Mouse (Mus musculus) common myeloid progenitor, adult 5-6 weeks (primary cell): Measurements from ENCODE around the gene Ccnt1. TPM values are rescaled to one million over a fixed set of nuclear protein-coding genes. Genes with fewer than 3 reads are reported as not detected.
"Not testable (repeated sequence)": the region's sequence is repeated elsewhere in the genome, so short reads cannot be mapped to it uniquely, and the experiment has no call there.

Experiments
- ATAC-seq: replicated peaks from 2 replicates; pipeline ENCODE4 v1.8.0; 2016; ENCODE audit warnings: low read depth, mild to moderate bottlenecking, moderate TSS enrichment, inconsistent platforms; ENCODE audit not compliant: poor library complexity, severe bottlenecking
- total RNA-seq: library from RNA; stranded (forward); fragments of 200-1000, 187-1606 nt; gene quantifications from 2 replicates; pipeline ENCODE4 v1.2.3, GENCODE M21; 2017

Gene Ccnt1
- total RNA-seq, 1 experiment from 2014 or later, result 74.4 TPM

- not testable (repeated sequence) for ATAC-seq
These were observed 57.0 kb downstream of the Ccnt1 start for GRCm38 (mm10) chr15:98513676-98514075.

- peak; percentile 37 for ATAC-seq
These were observed 57.9 kb downstream of the Ccnt1 start for GRCm38 (mm10) chr15:98512799-98513321.

GRCm38 (mm10) chr15:98512232-98512631 is 58.5 kb downstream of the Ccnt1 start:
- no peak for ATAC-seq

DNA sequence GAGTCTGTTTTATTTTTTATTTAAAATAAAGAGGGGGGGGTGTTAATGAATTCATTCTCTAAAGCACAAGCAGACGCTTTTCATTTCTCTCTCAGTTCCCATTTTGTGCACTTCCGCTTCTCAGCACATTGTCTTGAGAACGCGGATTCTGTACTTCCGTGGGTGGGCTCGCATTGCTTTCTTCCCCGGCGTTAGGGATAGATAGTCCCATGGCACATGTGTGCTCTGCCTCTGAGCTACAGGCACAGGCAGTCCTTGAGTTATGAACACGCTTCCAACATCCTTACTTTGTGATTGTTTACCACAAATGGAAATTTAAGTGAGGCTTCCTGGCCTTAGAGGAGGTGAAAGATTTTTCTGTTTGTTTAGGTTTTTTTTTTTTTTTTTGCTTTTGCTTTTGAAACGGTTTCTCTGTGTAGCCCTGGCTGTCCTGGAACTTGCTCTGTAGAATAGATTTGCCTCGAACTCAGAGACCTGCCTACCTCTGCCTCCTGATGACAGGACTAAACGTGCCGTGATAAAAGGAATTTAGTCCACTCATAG is 59.3 kb downstream of the Ccnt1 start:
- ATAC-seq, result peak; percentile 31

- ATAC-seq, result peak; percentile 64
These were observed 60.0 kb downstream of the Ccnt1 start for GRCm38 (mm10) chr15:98510438-98511385.

- ATAC-seq, result no peak
These were observed 61.3 kb downstream of the Ccnt1 start for GRCm38 (mm10) chr15:98509387-98509786.

- no peak for ATAC-seq
These were observed 63.4 kb downstream of the Ccnt1 start for GRCm38 (mm10) chr15:98507321-98507720.

DNA sequence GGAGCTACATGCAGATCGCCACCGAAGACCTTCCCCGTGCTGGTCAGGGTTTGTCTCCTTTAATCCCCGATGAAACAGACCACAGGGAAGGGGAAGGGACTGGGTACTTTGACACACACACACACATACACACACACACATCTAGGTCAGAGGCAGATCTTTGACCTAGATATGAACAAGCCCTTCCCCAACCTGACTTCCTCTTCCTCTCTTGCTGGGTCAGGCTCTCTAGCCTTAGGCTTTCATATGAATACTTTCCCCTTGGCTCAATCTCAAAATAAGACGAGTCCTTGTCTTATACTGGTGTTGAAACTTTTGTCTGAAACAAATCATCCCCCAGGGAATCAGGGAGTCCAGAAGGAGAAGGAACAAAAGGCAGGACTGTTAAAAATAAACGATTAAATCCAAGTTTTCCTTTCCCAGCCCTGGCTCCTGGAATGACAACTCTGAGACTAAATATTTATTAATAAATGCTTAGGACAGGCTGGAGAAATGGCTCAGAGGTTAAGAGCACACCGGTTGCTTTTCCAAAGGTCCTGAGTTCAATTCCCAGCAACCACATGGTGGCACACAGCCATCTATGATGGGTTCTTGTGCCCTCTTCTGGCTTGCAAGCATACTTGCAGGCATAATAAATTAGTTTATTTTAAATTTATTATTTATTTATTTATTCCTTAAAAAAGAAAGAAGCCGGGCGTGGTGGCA is 64.3 kb downstream of the Ccnt1 start:
- peak; percentile 61 for ATAC-seq

DNA sequence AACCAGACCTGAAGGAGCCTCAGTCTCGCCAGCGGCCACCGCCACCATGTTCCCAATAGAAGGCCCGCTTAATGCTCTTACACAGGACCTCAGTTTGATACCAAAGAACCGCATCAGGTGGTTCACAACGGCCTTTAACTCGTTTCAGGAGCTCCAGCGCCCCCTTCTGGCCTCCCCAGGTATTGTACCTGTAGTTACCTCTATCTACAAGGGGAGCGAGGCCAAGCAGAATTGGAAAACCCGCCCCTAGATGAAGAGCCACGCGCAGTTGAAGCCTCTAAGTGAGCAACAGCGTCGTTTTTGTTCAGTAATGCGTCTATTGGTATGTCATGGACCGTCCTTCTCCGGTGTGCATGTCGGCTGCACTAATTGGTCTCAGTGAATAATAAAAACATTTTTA is 66.2 kb downstream of the Ccnt1 start:
- peak; percentile 77 for ATAC-seq

DNA sequence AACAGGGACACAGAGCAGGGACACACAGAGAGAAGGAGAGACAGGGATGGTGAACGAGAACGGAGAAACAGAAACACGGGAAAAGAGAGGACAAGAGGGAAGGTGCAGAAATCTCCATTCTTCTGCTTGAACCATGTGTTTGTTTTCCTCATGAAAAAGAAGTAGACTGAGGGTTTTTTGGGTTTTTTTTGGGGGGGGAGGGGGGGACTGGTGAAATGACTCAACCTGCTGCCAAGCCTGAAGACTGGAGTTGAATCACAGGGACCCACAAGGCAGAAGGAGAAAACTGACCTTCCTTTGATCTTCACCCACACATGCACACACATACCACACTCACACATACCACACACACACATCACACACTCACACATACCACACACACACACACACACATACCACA is 67.4 kb downstream of the Ccnt1 start:
- no peak for ATAC-seq

GRCm38 (mm10) chr15:98497631-98498030 is 73.1 kb downstream of the Ccnt1 start:
- ATAC-seq, result no peak

DNA sequence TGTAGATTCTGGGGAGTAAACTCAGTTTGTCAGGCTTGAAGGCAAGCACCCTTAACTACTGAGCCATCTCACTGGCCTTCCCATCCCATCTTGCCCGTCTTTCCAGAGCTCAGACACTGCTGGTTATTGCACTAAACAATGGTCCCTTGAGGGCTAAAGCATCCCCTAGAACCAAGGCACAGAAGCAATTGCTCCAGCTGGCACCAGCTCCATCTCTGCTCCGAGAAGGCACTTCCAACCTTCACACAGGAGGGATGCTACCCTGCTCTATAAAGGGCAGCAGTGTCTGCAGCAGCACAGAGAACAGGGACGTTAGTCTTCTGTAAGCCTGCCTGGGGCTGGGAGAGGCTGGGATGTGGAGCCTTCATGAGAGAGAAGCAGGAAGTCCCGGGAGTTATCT is 78.6 kb downstream of the Ccnt1 start, which contains the start of gene Olfr279:
TSS of gene Olfr279 (plus strand) at position 301 of the 400 bp plus-strand sequence.
- no peak for ATAC-seq

- no peak for ATAC-seq
These were observed 79.4 kb downstream of the Ccnt1 start for GRCm38 (mm10) chr15:98491332-98491731.

Other genes with a start within 250 kb of the Ccnt1 start
- gene Olfr284, start 229.9 kb downstream of the Ccnt1 start, total RNA-seq, result not detected in 2 replicates
- not detected in 2 replicates for gene Olfr283, start 190.0 kb downstream of the Ccnt1 start, total RNA-seq
- gene Olfr282, start 139.7 kb downstream of the Ccnt1 start, total RNA-seq, result not detected in 2 replicates
- gene Olfr281, start 118.3 kb downstream of the Ccnt1 start, total RNA-seq, result not detected in 2 replicates
- not detected in 2 replicates for gene OR5BS1P, start 101.0 kb downstream of the Ccnt1 start, total RNA-seq
- gene Lalba, start 88.2 kb downstream of the Ccnt1 start, total RNA-seq, result not detected in 2 replicates
- gene Olfr279, start 78.5 kb downstream of the Ccnt1 start, total RNA-seq, result not detected in 2 replicates
- gene Kansl2, start 36.7 kb downstream of the Ccnt1 start, total RNA-seq, result 57.1 and 63.0 TPM in 2 replicates
- gene 4930415O20Rik, start 81 bp upstream of the Ccnt1 start, total RNA-seq, result not detected in 2 replicates
- gene Adcy6, start 39.2 kb upstream of the Ccnt1 start, total RNA-seq, result 23.4 and 32.4 TPM in 2 replicates
- gene Cacnb3, start 59.9 kb upstream of the Ccnt1 start, total RNA-seq, result not detected in 2 replicates
- gene Ddx23, start 92.0 kb upstream of the Ccnt1 start, total RNA-seq, result 84.4 and 114 TPM in 2 replicates
- gene Rnd1, start 106.5 kb upstream of the Ccnt1 start, total RNA-seq, result 0.23 TPM in 1 of 2 replicates, not detected in the other
- gene Ccdc65, start 137.3 kb upstream of the Ccnt1 start, total RNA-seq, result not detected in 2 replicates
- 16.9 and 21.6 TPM in 2 replicates for gene Fkbp11, start 157.3 kb upstream of the Ccnt1 start, total RNA-seq
- gene Arf3, start 192.3 kb upstream of the Ccnt1 start, total RNA-seq, result 27.0 and 32.8 TPM in 2 replicates
- 0.64 TPM in 1 of 2 replicates, not detected in the other for gene Wnt10b, start 207.2 kb upstream of the Ccnt1 start, total RNA-seq
- not detected in 2 replicates for gene Wnt1, start 218.9 kb upstream of the Ccnt1 start, total RNA-seq
- gene Ddn, start 238.6 kb upstream of the Ccnt1 start, total RNA-seq, result 0.23 TPM in 1 of 2 replicates, not detected in the other